Mouse (Mus musculus): ENCODE measurements around the gene Epop.

Epop gene

DNA sequence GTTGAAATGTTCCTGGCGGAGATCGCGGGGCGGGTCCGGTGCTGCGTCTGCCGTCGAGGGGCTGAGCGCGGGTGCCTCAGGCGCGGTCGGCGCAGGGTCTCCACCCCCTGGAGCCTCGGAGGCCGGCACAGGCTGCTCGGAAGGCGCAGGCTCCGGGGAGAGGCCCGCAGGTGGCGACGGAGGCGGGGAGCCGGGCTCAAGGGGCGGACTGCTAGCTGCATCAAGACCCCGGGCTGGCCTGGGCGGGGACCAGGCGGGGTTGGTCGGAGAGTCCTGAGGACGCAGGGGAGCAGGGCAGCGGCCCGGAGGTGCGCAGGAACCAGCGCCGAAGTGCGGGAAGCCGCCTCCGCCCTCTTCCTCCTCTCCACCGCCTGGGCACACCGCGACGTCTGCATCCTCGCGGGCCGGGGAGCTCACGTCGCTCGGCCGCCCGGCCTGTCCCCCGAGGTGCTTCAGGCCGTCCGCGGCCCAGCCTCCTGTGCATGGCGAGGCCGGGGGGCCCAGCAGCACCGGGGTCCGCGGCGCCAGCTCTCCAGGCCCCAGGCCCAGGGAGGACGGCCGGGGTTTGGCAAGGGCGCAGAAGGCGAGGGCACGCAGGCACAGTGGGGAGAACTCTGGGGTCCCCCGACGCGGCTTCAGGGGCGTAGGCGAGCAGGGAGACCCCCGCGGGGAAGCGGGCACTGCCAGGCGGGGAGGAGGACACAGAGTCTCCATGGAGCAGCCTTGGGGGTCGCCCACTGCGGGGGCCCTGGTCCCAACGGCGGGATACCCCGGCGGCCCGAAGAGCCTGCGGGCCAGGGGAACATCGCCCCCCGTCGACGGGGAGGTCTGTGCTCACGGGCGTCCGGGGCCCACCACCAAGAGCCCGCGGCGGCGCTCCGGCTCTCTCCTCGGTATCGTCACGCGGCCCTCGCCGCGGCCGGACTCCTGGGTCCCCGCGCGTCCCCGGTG is 659 bp downstream of the Epop start:
- DNase-seq (ENCODE audit: low spot score) = peak; percentile 64

GRCm38 (mm10) chr11:97628303-97628567 is 1.3 kb downstream of the Epop start:
- DNase-seq (ENCODE audit: low spot score) = no peak

DNA sequence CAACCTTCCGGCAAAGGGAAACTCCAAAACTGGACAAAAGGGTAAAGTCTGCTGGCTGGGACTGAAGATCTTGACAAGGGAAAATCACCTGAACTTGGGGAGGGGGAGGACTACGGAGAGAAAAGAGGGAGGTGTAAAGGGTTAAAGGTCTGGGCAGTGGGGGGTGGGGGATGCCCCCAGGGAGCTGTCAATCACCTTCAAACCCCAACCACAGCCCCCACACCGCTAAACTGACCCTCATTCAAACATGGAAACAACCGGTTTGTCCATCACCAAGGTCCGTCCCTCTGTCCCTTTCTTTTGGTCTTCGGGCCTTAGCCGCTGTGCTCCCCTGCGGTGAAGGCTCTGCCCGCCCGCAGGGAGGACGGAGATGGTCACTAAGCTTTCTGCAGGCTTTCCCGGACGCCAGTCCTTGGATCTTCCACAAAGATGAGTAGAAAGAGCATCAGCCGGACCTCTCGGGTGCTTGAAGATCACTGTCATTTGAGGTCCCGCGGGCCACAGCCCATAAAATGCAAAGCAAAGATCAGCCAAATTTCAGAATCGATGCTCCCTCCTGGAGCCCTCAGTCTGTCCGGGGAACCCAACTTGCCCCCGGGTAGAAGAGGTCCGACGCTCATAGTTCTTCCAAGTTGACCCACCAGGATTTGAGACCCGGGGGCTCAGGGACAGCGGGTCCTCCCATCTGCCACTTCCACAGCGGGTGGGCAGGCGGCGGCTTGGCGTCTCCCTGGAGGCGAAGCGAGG is 1.8 kb downstream of the Epop start:
- DNase-seq (ENCODE audit: low spot score) = no peak

GRCm38 (mm10) chr11:97626850-97627249 is 2.7 kb downstream of the Epop start:
- DNase-seq (ENCODE audit: low spot score) = no peak

- no peak for DNase-seq (ENCODE audit: low spot score)
Observed at GRCm38 (mm10) chr11:97626431-97626830, 3.1 kb downstream of the Epop start.

DNA sequence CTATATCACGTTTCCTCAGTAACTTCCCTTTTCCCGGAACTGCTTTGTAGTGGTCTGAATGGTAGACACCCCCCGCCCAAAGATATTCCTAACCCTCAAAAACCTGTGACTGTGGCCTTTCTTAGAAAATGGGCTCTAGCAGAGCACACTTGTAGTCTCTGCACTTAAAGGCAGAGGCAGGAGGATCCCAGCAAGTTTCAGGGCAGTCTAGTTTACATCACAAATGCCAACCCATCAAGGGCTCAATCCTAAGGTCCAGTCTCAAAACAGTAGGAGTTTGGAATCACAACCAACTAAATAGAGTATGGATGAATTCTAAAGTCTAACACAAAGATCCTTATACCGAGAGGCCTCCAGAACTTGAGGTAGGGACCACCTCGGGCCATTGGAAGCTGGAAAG is 4.0 kb downstream of the Epop start:
- DNase-seq (ENCODE audit: low spot score) = no peak

- no peak for DNase-seq (ENCODE audit: low spot score)
Observed at GRCm38 (mm10) chr11:97623166-97623565, 6.3 kb downstream of the Epop start.

DNA sequence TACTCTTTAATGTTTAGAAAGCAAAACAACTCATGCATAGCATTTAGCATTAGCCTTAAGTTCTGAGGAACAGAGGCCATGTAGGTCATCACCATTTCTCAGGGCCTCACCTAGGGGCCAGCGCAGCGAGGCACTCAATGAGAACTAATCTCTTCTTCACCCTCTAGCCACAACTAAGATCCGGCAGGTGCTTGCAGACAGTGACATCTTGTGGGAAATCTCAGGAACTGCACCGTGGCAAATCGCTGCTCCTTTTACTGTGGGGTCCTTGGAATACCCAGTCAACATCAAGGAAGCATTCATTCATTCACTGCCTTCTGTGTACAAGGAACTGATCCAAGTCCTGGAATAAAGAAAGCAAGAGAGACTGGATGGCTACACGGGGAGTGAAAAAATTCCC is 7.1 kb downstream of the Epop start:
- DNase-seq (ENCODE audit: low spot score) = peak; percentile 36

- DNase-seq (ENCODE audit: low spot score) = peak; percentile 39
Observed at GRCm38 (mm10) chr11:97619391-97619795, 10.1 kb downstream of the Epop start.

GRCm38 (mm10) chr11:97618368-97618767 is 11.1 kb downstream of the Epop start:
- DNase-seq (ENCODE audit: low spot score) = no peak

DNA sequence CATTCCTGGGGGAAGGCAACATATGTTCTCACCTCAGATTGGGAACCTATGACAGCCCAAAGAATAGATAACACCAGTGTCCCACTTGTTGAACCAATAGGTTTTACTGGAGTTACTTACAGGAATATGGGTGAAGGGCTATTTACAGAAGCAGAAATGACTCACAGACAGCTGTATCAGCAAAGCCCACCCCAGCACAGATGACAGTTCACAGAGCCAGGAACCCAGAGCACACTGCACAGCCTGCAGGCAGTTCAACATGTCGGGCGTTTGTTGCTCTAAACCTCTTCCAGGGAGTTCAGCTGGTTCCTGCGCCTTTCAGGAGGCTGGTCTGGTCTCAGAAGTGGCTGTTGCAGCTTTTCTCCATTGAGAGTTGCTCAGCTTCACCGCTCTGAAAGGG is 14.2 kb downstream of the Epop start:
- DNase-seq (ENCODE audit: low spot score) = no peak

- no peak for DNase-seq (ENCODE audit: low spot score)
Observed at GRCm38 (mm10) chr11:97611076-97611475, 18.4 kb downstream of the Epop start.

DNA sequence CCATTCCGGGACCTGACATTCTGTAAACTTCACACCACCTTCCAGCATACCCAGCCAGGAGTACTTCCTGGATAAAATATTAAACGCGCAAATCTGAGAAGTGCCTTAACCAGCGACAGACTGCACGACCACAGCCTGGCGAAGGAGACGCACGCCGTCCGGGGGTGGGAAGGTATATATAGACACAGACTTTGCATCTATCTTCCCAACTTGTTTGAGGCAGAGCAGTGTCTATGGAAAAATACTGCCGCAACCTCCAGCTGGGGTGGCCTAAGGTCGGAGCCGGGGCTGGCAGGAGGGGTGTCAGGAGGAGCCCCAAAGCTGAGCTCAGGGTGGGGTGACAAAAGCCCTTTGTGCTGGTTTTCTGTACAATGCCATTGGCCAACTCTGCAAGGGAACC is 19.8 kb downstream of the Epop start:
- DNase-seq (ENCODE audit: low spot score) = no peak

- DNase-seq (ENCODE audit: low spot score) = no peak
Observed at GRCm38 (mm10) chr11:97608933-97609332, 20.6 kb downstream of the Epop start.

DNA sequence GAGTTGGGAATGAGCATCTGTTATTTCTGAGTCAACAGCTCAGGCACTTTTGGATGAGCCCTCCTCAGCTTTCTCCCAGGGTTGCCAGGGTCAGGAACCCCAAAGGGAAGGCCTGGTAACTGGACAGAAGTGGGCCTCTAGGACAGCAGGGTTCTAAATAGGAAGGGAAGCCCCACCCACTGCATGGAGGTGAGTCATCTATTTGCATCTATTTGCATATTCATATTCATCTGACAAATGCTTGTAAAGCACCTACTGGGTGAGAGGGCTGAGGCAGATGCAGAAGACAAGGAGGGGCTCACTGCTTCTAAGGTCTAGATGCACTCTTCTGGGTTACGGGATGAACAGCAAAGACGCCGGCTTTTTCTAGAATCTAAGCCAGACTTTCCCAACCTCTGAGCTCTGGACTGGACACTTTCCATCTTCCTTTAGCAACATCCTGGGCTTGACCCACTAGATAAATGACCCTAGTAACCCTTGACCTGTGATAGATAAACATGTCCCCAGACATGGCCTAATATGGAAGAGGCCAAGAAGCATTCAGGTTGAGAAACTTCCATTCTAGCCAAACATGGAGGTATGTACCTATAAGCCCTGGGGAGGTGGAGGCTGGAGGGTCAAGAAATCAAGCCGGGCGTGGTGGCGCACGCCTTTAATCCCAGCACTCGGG is 22.3 kb downstream of the Epop start:
- DNase-seq (ENCODE audit: low spot score) = no peak

- no peak for DNase-seq (ENCODE audit: low spot score)
Observed at GRCm38 (mm10) chr11:97603891-97604290, 25.6 kb downstream of the Epop start.

DNA sequence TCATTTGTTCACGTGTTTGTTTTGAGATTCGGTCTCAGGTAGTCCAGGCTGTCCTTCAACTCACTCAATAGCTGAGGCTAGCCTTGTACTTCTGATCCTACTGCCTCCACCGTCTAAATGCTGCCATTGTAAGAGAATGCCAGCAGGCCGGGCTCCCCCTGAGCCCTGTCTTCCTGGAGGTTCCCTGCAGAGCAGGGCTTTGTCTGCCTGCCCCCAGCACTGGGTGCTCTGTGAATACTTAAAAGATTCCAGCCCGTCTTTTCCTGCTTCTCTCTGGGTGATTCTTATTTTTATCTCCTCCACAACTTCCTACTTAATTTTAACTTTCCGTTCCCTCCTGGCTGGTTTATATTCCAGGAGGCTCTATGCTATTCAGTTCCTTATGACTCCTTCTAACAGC is 27.3 kb downstream of the Epop start:
- no peak for DNase-seq (ENCODE audit: low spot score)

- no peak for DNase-seq (ENCODE audit: low spot score)
Observed at GRCm38 (mm10) chr11:97599104-97599503, 30.4 kb downstream of the Epop start.

DNA sequence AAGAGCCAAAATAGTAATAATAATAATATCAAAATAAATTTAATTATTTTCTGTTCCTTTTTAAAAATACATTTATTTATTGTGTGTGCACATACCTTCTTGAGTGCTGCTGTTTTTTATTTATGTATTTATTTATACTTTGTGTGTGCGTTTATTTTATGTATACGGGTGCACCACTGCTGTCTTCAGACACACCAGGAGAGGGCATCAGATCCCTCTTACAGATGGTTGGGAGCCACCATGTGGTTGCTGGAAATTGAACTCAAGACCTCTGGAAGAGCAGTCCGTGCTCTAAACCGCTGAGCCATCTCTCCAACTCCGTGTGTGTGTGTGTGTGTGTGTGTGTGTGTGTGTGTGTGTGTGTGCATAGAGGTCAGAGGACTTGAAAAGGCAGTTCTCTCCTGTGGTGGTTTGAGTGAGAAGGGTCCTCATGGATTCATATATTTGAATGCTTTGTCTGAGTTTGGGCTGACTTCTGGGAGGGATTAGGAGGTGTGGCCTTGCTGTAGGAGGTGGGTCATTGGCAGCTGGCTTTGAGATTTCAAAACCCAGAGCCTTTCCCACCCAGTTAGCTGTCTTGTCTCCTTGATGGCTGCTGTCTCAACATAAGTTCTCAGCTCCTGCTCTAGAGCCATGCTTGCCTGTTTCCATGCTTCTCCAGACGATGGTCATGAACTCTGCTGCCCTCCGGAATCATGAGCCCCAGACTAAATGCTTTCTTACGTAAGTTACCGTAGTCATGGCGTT is 31.4 kb downstream of the Epop start:
- DNase-seq (ENCODE audit: low spot score) = no peak

GRCm38 (mm10) chr11:97594136-97594535 is 35.4 kb downstream of the Epop start:
- no peak for DNase-seq (ENCODE audit: low spot score)

DNA sequence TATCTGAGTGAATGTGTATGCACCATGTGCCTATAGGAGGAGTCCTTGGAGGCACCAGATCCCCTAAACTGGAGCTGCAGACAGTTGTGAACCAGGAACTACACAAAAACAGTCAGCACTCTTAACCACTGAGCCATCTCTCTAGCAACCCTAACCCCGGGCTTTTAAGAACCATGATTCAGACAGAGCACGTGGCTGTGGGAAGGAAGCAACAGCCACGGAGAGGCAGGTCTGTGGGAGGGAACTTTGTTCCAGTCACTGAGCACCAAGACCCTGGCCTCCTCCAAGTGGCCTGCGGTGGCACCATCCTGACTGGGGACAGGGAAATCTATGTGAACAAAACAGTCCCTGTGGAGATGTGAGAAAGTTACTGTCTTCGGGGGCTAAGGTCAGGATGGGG is 37.6 kb downstream of the Epop start:
- DNase-seq (ENCODE audit: low spot score) = no peak
